Mouse (Mus musculus) forebrain, embryonic 12.5 days (tissue): ENCODE results near the gene Sac3d1. TPM values are rescaled to one million over a fixed set of nuclear protein-coding genes. Genes with fewer than 3 reads are reported as not detected.

Source experiments
- ATAC-seq: fragments of 200-750 bp; cut with Nextera tagmentation; 2 replicates; pipeline ENCODE4 v1.8.0; 2017; ENCODE audit warnings: moderate TSS enrichment; ENCODE audit not compliant: low FRiP score
- H3K27ac ChIP-seq: fragments of 300-500 bp; sonication (generic); 2 replicates; pipeline ENCODE4 v1.5.1; 2016; ENCODE audit warnings: mild to moderate bottlenecking
- H3K27me3 ChIP-seq: fragments of 300-500 bp; sonication (generic); 2 replicates; pipeline ENCODE4 v1.6.1; 2016; ENCODE audit warnings: mild to moderate bottlenecking
- H3K36me3 ChIP-seq: fragments of 300-500 bp; sonication (generic); replicated peaks from 2 replicates; pipeline ENCODE4 v1.6.1; 2016; ENCODE audit warnings: mild to moderate bottlenecking
- H3K4me1 ChIP-seq: fragments of 300-500 bp; sonication (generic); 2 replicates; pipeline ENCODE4 v1.6.1; 2016
- H3K4me2 ChIP-seq: fragments of 300-500 bp; sonication (generic); 2 replicates; pipeline ENCODE4 v1.6.1; 2016; ENCODE audit warnings: mild to moderate bottlenecking, moderate library complexity
- H3K4me3 ChIP-seq: fragments of 300-500 bp; sonication (generic); replicated peaks from 2 replicates; pipeline ENCODE4 v1.5.1; 2016; ENCODE audit warnings: mild to moderate bottlenecking
- H3K9ac ChIP-seq: fragments of 300-500 bp; sonication (generic); 2 replicates; pipeline ENCODE4 v1.6.1; 2016; ENCODE audit warnings: mild to moderate bottlenecking
- H3K9me3 ChIP-seq: fragments of 300-500 bp; sonication (generic); 2 replicates; pipeline ENCODE4 v1.6.1; 2016
- WGBS: fragments of 180-500 bp; shearing (Covaris S2); methylation state at CpG from one replicate; pipeline ENCODE4 v1.1.7; 2016; 5-methylcytosine and 5-hydroxymethylcytosine counted together
- polyA plus RNA-seq: library from polyadenylated mRNA; unstranded; fragments of >200 nt; fragmentation: Nextera tagmentation; extraction: Ambion mirVana; gene quantifications from 2 replicates; pipeline ENCODE4 v1.2.1, GENCODE M21; 2016

Gene Sac3d1
- polyA plus RNA-seq, 1 experiment from 2014 or later, result 56.6 TPM

DNA sequence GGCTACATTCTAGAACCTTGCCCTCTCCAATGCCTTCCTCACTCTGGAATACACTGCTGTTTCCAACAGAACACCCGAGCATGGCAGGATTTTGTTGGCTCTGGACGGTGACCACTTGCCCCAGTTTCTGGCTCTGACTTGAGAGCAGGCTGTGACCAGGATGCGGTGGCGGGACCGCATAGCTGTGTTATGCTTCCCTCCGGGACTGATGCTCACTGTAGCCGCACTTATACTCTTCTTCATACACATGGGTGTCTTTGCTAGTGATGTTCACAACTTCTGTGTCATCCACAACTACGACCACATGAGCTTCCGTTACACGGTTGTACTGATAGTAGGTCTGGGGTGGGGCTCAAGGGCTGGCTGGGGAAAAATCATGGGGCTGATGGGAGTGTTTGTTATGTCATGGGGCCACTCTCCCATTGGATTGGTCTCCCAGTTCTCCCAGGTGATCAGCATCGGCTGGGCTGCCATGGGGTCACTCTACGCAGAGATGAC is 38.4 kb downstream of the Sac3d1 start, which contains the start of gene Tmem262:
Tmem262 (plus strand) TSS at position 51 of the 498 bp plus-strand sequence.
- Histone ChIP-seq H3K36me3 (peaks cover 34% of the 10 kb centered on the region), H3K27me3 (no peaks in the 10 kb centered on the region), H3K4me1 (peaks cover 23% of the 10 kb centered on the region), H3K9me3 (no peaks in the 10 kb centered on the region), H3K4me2 (no peak within 1 kb of the TSS), H3K9ac (no peak within 1 kb of the TSS), H3K4me3 (no peak within 1 kb of the TSS), H3K27ac (no peak within 1 kb of the TSS)
- ATAC-seq, result no peak
- WGBS, result 95% methylated on average over 12 of the region's 12 CpGs

- peaks cover 15% of the 10 kb centered on the region for H3K4me1 ChIP-seq
- H3K9ac ChIP-seq, result peak within 1 kb of the TSS; percentile 74
- H3K27ac ChIP-seq, result peak within 1 kb of the TSS; percentile 86
- ATAC-seq, result peak; percentile 92
- no peaks in the 10 kb centered on the region for H3K9me3 ChIP-seq
- H3K27me3 ChIP-seq, result no peaks in the 10 kb centered on the region
- under 1% methylated on average over 33 of the region's 33 CpGs for WGBS
- peak within 1 kb of the TSS; percentile 82 for H3K4me2 ChIP-seq
- H3K36me3 ChIP-seq, result peaks cover 32% of the 10 kb centered on the region
- H3K4me3 ChIP-seq, result peak within 1 kb of the TSS; percentile 75
These were observed 41.7 kb downstream of the Sac3d1 start, which contains the start of gene Vps51 for GRCm38 (mm10) chr19:6076564-6077393. Vps51 (minus strand) TSS chr19:6077231.

DNA sequence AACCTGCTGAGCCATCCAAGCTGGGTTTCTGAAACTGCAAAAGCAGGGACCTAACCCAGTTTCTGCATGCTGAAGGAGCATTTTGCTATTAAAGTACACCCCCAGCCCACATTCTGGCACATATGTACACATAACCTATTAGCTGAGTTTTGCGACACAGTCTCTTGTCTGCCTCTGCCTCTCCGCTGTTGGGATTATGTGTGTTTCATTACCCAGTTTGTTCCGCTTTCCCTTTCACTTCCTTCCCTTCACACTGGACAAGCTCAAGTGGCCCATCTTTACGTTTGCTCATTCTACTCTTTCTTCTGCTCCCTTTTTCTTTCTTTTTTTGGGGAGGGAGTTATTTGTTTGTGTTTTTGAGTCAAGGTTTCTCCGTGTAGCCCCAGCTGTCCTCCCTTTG is 44.6 kb downstream of the Sac3d1 start:
- Histone ChIP-seq H3K9ac (no peak overlapping the region), H3K27ac (no peak overlapping the region), H3K36me3 (peaks cover 39% of the 10 kb centered on the region), H3K4me3 (no peak overlapping the region), H3K4me1 (peaks cover 15% of the 10 kb centered on the region), H3K27me3 (no peaks in the 10 kb centered on the region), H3K9me3 (no peaks in the 10 kb centered on the region), H3K4me2 (no peak overlapping the region)
- ATAC-seq, result no peak
- 90% methylated on average over 5 of the region's 5 CpGs for WGBS

GRCm38 (mm10) chr19:6071261-6071660 is 47.2 kb downstream of the Sac3d1 start:
- H3K4me1 ChIP-seq, result peaks cover 26% of the 10 kb centered on the region
- H3K4me3 ChIP-seq, result no peak overlapping the region
- no peaks in the 10 kb centered on the region for H3K27me3 ChIP-seq
- H3K9me3 ChIP-seq, result no peaks in the 10 kb centered on the region
- no peak overlapping the region for H3K9ac ChIP-seq
- H3K36me3 ChIP-seq, result peaks cover 42% of the 10 kb centered on the region
- WGBS, result 97% methylated on average over 19 of the region's 19 CpGs
- no peak overlapping the region for H3K4me2 ChIP-seq
- ATAC-seq, result no peak
- H3K27ac ChIP-seq, result no peak overlapping the region

DNA sequence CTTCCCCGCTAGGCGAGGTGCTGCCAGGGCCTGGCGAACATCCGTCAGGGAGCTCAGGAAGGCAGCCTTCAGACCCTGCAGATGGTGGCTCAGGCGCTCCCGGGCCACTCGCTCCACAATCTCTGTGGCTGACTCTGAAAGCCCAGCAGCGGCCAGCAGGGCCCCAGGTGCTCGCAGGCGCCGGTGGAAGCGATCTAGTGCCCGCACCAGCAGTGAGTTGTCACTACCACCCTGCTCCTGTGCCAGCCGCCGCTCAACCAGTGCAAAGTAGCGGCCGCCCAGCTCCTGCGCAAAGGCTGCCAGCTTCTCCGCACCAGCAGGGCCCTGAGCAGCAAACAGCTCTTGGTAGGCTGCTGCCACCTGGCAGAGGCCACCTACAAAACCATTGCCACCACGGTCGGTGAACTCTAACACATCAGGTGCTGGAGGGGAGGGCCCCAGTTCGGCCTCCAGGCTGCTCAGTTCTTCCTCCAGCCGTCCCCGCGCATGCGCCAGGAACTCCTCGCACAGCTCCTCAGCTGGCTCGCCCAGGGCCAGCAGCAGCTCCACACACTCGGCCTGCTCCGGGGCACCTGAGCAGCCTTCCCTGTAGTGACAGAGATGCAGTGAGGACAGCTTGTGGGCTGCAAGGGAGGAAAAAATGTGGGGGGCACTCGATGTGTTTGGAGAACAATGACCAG is 47.7 kb downstream of the Sac3d1 start:
- Histone ChIP-seq H3K9ac (no peak overlapping the region), H3K4me1 (peaks cover 24% of the 10 kb centered on the region), H3K27ac (no peak overlapping the region), H3K4me2 (no peak overlapping the region), H3K27me3 (no peaks in the 10 kb centered on the region), H3K36me3 (peaks cover 42% of the 10 kb centered on the region), H3K4me3 (no peak overlapping the region), H3K9me3 (no peaks in the 10 kb centered on the region)
- ATAC-seq, result no peak
- 89% methylated on average over 31 of the region's 31 CpGs for WGBS

- WGBS, result 89% methylated on average over 10 of the region's 10 CpGs
- Histone ChIP-seq H3K4me1 (peaks cover 24% of the 10 kb centered on the region), H3K36me3 (peaks cover 38% of the 10 kb centered on the region)
These were observed 48.6 kb downstream of the Sac3d1 start for GRCm38 (mm10) chr19:6069851-6070250.

GRCm38 (mm10) chr19:6068951-6069350 is 49.5 kb downstream of the Sac3d1 start:
- ATAC-seq, result no peak
- WGBS, result 79% methylated on average over 4 of the region's 4 CpGs

More at GRCm38 (mm10) chr19:6069851-6070250, 48.6 kb downstream of the Sac3d1 start:
- ATAC-seq, result no peak
- H3K9me3 ChIP-seq, result no peaks in the 10 kb centered on the region
- H3K27me3 ChIP-seq, result no peaks in the 10 kb centered on the region
- H3K9ac ChIP-seq, result no peak overlapping the region
- no peak overlapping the region for H3K4me3 ChIP-seq
- H3K4me2 ChIP-seq, result no peak overlapping the region
- no peak overlapping the region for H3K27ac ChIP-seq

GRCm38 (mm10) chr19:6067724-6068415 is 50.6 kb downstream of the Sac3d1 start, which contains the start of gene Tm7sf2:
Tm7sf2 (minus strand) TSS chr19:6068373.
- no peaks in the 10 kb centered on the region for H3K27me3 ChIP-seq
- ATAC-seq, result peak; percentile 94
- peak within 1 kb of the TSS; percentile 89 for H3K27ac ChIP-seq
- H3K9me3 ChIP-seq, result no peaks in the 10 kb centered on the region
- WGBS, result 8% methylated on average over 33 of the region's 33 CpGs
- peak within 1 kb of the TSS; percentile 94 for H3K4me2 ChIP-seq
- H3K9ac ChIP-seq, result peak within 1 kb of the TSS; percentile 72
- H3K4me3 ChIP-seq, result peak within 1 kb of the TSS; percentile 56
- peaks cover 27% of the 10 kb centered on the region for H3K4me1 ChIP-seq
- peaks cover 36% of the 10 kb centered on the region for H3K36me3 ChIP-seq

More at GRCm38 (mm10) chr19:6068951-6069350, 49.5 kb downstream of the Sac3d1 start:
- H3K4me2 ChIP-seq, result no peak overlapping the region
- no peak overlapping the region for H3K4me3 ChIP-seq
- H3K9ac ChIP-seq, result no peak overlapping the region
- peaks cover 24% of the 10 kb centered on the region for H3K4me1 ChIP-seq
- no peak overlapping the region for H3K27ac ChIP-seq
- peaks cover 35% of the 10 kb centered on the region for H3K36me3 ChIP-seq
- no peaks in the 10 kb centered on the region for H3K27me3 ChIP-seq
- no peaks in the 10 kb centered on the region for H3K9me3 ChIP-seq

DNA sequence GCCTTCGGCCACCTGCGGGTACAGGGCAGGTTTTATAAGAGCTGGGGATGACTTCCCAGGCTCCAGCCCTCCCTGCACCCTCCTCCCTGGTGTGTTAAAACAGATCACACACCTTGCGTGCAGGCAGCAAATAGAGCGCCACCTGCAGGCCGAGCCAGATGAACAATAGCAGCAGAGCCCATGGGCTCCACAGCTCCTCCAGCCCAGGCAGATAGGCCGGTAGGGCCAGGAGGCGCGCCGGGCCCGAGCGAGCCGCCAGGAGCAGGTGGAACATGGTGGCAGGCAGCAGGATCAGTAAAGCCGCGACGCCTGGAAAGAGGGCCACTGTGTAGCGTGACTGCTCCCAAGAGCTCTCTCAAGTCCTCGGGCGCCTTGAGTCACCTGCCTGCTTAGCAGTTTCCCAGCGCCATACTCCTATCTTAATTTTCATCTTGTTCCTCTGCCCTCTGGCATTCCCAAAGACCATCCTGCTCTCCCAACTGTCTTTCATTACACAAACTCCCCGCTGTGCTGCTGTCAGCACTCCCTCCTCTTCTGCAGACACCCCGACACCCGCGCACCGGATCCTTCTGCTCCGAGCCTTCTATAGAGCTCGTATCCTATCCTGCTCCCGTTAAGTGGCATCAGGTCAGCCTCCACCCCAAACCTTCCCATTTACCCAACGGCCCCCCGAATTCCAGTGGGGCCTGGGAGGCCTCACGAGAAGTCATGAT is 51.3 kb downstream of the Sac3d1 start:
- under 1% methylated on average over 30 of the region's 30 CpGs for WGBS
- ATAC-seq, result peak; percentile 76
- Histone ChIP-seq H3K4me3 (peak overlapping the region; percentile 56), H3K36me3 (peaks cover 37% of the 10 kb centered on the region), H3K9me3 (no peaks in the 10 kb centered on the region), H3K27me3 (no peaks in the 10 kb centered on the region), H3K9ac (peak overlapping the region; percentile 72), H3K27ac (peak overlapping the region; percentile 89), H3K4me2 (peak overlapping the region; percentile 94), H3K4me1 (peaks cover 34% of the 10 kb centered on the region)

DNA sequence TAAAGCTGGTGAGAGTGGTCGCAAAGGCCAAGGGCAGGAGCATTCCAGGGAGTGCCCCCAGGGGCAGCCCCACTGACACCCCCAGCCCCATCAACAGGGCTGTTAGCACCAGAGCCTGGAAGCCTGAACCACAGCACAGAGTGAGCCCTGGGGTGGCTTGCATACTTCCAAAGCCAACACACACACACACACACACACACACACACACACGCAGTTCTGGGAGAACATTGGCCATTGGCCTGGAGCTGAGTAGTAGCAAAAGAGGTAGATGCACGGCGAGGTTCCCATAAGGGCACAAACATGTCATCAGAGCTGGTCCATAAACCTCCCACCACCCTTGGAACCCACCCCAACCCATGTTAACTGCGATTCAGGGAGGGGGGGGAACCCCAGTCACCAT is 51.9 kb downstream of the Sac3d1 start:
- Histone ChIP-seq H3K4me1 (peaks cover 40% of the 10 kb centered on the region), H3K4me3 (peak overlapping the region; percentile 56), H3K4me2 (peak overlapping the region; percentile 94), H3K27me3 (no peaks in the 10 kb centered on the region), H3K9ac (peak overlapping the region; percentile 72), H3K36me3 (peaks cover 36% of the 10 kb centered on the region), H3K9me3 (no peaks in the 10 kb centered on the region), H3K27ac (peak overlapping the region; percentile 89)
- ATAC-seq, result no peak; the same call in 1 of the 2 replicates
- 41% methylated on average over 5 of the region's 5 CpGs for WGBS
